Mouse (Mus musculus) mesoderm, embryonic 11.5 days (tissue): ENCODE measurements at regions not wholly inside any gene's neighbourhood (a gene's known extent, or its start where the extent isn't known, plus 50 kb on each side); places are given as distances from the start of the nearest gene placed in this dataset.

Source experiments
- DNase-seq: peaks from one replicate; pipeline ENCODE4 v3.0.0-alpha.2; 2012; ENCODE audit warnings: low read depth, low spot score

- DNase-seq: no peak
Observed at GRCm38 (mm10) chr17:45928903-45929477, 103.2 kb downstream of the Vegfa start.

DNA sequence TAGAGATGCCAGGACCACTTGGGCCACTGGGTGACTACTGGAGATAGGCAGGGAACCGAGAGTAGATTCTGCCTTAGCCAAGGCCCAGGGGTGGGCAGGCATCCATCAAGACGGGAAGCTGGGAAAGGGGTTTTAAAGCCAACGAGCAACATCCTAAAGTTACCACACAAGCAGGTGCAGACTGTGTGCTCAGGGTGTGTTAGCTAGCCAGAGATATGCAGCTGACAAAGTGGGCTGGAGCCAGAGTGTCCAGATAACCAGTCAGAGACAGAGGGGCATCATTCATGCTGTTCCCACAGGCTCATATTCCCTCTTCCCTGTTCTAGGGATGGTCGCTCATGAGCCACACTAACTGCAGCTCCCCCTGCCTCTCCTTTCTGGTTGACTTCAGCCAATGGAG lies 104.2 kb downstream of the Vegfa start:
- DNase-seq: no peak

DNA sequence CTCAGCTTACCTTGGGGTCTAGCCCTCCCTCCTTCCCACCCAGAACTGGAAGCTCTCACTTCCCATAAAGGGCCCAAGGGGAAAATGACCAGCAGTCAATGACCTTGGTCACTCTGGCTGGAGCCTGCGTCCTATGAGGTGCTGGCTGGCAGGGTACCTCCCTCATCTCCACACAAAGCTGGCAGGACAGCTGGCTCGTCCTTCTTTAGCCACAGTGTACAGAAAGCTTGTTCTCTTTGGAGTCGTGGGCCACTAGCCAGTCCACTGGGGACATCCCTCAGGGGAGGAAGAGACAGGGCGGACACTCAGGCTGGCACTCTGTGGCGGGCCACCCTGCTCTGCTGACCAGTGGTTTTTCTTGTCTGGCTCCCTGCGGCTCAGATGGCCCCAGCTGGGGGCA lies 106.3 kb downstream of the Vegfa start:
- no peak for DNase-seq

DNA sequence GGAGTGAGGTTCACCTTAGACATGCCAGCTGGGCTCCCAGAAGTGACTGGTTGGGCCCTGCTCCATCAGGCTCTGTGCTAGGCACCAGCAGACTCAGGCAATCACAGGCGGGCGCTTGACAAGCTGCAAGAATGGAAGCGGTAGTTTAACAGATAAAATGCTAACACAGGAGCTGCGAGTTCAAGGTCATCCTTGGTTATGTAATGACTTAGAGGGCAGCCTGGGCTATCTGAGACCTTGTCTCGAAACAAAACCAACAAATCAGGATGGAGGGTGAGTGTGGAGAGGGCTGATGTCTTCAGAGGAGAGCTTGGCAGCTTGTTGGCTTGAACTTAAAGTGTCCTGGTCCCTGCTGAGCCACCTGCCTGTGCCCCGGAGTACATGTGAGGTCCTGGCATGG lies 107.6 kb downstream of the Vegfa start:
- DNase-seq: no peak

DNA sequence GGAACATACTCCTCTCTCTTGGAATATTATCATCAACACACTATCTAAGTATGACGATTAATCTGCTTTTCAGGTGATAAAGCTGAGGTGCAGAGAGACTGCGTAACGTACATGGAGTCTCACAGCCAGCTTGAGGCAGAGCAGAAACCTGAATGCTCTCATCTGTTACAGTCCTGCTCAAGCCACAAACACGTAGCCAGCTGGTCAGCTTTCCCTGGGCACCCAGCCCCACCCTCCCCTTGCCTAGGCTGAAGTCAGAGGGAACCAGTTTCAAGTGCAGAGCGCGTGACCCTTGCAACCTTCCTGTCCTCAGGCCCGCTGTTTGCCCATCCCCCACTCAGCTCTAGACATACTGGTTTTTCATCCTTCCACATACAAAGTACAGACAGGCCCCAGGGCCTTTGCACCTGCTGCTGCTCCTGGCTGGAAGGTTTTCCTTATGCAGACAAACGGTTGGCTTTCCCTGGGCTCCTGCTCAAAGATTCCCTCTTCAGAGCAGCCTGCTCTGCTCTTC lies 108.9 kb downstream of the Vegfa start:
- no peak for DNase-seq

GRCm38 (mm10) chr17:45917647-45918046 lies 114.5 kb downstream of the Vegfa start:
- no peak for DNase-seq

DNA sequence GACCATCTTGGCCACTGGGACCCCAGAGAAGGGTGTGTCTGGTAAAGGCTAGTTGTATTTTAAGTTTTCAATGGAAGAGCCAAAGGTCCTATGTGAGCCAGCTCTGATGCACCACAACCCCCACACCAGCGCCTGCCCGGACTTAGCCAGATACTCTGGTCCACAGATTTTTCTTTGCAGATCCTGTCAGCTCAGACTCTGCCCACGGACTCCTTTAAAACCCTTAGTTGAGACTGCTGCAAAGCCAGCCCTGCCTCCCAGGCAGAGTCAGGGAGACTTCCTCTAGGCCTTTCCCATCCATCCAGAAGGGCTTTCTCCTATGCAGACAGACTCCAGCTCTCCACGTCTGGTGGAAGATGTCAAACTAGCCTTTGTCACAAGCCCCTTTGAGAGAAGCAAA lies 115.2 kb downstream of the Vegfa start:
- no peak for DNase-seq

- no peak for DNase-seq
Observed at GRCm38 (mm10) chr17:45914706-45915240, 117.4 kb downstream of the Vegfa start.

DNA sequence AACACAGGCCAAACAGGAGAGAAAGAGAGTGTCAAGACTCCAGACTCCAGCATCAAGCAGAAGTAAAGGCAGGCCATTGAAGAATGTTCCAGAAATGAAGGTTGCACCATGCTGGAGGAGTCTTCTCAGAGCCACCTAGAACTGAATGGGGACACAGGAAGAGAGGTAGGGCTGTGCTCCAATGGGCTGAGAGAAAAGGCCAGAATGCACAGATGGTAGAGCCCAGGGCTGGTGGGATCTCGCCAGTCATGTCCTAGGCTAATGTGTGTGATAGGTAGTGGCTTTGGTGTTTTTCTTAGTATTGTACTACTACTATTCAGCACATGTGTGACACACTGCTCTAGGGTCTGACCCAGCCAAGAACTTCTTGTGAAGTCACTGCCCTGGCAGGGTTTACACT lies 117.9 kb downstream of the Vegfa start:
- DNase-seq: no peak

DNA sequence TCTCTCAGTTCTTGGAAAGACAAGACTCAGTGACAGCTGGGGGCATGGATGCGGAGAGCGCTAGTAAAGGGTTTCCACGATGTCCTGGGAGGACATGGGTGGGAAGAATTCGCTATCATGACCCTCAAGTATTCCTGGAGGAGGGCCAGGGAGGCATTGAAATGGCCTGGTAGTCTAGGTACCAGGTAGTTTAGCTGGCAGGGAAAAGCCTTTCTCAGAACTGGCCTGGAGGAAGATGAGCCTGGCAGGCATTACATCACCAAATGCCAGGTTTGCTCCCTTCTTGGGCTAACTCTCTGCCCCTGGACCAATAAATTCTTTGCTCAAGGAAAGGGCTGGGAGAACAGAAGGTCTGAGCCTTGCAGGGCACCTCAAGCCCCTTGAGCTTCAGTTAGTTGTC lies 118.5 kb downstream of the Vegfa start:
- no peak for DNase-seq

DNA sequence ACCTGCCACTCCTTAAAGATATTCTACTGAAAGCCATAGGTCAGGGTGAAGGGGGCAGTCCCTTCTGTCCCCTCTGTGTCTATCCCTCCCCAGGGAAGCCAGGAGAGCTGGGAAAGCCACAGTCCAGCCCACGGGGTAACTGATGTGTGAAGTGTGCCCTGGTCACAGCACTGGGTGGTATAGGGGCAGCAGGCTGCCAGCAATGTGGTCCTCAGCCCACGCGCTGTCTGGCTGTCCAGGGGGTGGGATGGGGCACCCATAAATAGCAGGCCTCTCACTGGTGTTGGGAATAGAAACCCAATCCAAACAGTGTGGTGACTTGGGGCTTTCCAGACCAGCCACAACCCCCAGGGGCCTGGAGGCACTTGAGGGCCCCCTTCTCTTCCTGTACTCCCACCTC lies 120.0 kb downstream of the Vegfa start:
- no peak for DNase-seq

GRCm38 (mm10) chr17:45911201-45911731 lies 120.9 kb downstream of the Vegfa start:
- DNase-seq: no peak

DNA sequence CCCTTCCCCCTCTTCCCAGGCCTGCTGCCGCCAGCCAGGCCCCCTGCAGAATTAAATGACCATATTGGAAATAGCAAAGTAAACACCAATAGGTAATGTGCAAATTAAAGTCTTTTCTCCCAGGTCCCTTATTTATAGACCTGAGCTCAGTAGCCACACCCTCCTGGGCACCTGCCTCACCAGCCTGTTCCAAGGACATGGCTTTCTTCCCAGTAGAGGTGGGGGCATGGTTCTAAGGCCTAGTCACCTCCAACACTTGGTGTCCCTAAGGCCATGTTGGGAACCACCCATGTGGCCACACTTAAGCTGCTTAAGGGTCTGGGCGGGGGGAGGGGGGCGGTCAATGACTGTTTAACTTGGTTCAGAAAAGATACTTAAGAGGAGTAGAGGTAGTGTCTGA lies 121.9 kb downstream of the Vegfa start:
- DNase-seq: no peak

DNA sequence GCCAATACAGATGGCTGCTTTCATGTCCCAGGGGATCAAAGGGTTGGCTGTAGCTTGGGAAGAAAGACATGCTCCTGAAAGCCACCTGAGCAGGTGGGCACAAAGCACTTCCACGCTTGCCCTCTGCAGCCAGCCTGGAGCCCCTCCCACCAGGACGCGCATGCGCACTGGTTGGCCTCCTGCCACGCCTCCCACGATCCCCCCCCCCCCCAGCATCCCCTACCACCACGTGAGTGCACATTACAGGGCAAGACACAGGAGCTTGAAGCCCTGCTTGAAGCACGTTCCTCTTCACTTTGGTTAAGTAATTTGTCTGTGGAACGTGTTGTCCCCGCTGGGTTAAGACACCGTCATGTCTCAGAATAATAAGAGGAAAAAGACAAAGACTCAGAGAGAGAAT lies 124.6 kb downstream of the Vegfa start:
- DNase-seq: no peak

DNA sequence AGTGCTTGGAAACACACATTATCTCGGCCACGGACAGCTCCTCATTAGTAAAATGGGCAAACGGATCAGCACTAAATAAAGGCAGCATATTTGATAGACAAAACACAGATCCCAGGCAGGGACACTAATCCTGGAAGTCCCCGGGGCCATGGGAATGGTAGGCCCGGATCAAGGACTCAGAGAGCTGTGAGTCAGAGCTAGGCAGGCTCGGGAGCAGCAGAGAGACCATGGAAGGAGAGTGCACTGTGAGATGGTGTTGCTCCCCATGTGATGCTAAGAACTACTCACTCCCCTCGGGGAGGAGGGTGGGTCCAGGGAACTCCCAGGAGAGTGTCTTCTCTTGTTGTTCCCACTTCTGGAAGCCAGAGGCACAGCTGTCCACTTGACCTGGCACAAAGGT lies 126.6 kb downstream of the Vegfa start:
- no peak for DNase-seq

DNA sequence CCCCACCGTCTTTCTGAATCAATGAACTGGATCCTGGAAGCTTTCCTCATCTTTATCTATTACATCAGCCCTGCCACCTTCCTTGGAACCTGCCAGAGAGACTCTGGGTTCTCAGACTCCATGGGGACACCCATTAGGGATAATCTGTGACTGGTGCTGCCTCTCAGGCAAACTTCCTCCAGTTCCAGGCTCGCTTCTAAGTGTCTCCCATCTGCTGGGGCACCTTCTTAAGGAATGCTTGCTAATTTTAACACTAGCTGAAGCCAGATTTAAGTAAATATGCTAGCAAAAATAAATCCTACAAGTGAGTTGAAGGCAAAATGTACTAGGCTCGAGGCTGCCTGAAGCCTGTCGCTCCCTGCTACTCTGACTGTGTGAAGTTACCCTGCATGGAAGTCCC lies 127.9 kb downstream of the Vegfa start:
- no peak for DNase-seq

GRCm38 (mm10) chr17:45903294-45903693 lies 128.9 kb downstream of the Vegfa start:
- DNase-seq: no peak

- DNase-seq: no peak
Observed at GRCm38 (mm10) chr17:45902668-45903067, 129.5 kb downstream of the Vegfa start.

GRCm38 (mm10) chr17:45896922-45897302 lies 135.3 kb downstream of the Vegfa start:
- DNase-seq: no peak

DNA sequence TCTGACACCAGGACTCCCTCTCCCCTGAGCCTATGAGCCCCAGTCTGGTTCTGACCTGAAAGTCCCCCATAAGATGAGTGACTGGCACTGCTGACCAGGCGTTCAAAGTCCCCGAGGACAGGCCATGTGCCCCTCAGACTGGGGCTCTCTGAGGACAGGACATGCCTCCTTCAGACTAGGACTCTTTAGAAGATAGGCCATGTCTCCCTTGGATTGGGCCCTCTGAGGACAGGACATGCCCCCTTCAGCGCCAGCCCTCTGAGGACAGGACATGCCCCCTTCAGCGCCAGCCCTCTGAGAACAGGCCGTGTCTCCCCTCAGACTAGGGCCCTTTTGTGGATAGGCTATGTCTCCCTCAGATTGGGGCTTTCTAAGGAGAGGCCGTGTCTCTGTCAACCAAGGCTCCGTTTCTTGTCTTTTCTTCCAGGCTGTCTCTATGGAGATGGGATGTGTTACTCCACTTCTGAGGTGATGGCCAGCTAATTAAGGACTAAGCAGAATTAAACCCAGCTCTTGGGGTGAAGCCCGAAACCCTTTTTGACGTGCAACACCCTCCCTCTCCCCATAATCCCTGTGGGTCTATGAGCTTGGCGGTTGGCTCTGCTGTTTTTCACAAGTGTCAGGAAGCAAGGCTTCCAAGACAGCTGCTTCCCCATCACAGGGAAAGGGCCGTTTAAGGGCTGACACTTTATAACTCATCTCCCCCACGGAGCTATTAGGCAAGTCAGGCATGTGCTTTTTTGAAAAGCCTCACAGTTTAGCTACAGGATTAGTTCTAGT lies 135.8 kb downstream of the Vegfa start:
- DNase-seq: no peak

- no peak for DNase-seq
Observed at GRCm38 (mm10) chr17:45894166-45894565, 138.0 kb downstream of the Vegfa start.

- DNase-seq: no peak
Observed at GRCm38 (mm10) chr17:45893698-45894097, 138.5 kb downstream of the Vegfa start.

DNA sequence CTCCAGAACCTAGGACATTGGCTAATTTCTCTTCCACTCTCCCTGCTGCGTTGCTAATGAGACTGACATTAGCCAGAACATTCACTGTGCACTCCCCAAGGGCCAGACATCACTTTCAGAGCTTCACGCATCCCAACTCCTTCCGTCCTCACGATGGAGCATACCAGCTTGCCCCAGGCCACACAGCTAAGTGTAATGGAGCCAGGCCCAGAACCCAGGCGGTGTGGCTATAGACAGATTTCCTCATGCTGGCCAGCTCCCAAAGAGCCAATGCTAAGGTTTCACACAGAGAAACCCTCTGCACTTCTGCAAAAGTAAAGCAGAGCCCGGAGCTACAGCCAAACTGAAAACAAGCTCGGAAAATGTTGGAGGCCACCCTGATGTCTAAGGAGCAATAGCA lies 139.1 kb downstream of the Vegfa start:
- no peak for DNase-seq
